Mouse (Mus musculus) olfactory bulb, adult 2 months (tissue): Measurements from ENCODE around the gene Ep300.
"Not testable (repeated sequence)": the region's sequence is repeated elsewhere in the genome, so short reads cannot be mapped to it uniquely, and the experiment has no call there.

Experiments
- CTCF ChIP-seq: fragments of 200-500 bp; IDR thresholded peaks from 2 replicates; pipeline ENCODE4 v1.5.1; 2012; ENCODE audit warnings: low read depth, mild to moderate bottlenecking, low read length, moderate library complexity; ENCODE audit not compliant: insufficient read depth
- POLR2A ChIP-seq: fragments of 200-500 bp; IDR thresholded peaks from 2 replicates; pipeline ENCODE4 v1.6.1; 2012; ENCODE audit warnings: mild to moderate bottlenecking, low read depth, low read length, moderate library complexity; ENCODE audit not compliant: insufficient read depth

DNA sequence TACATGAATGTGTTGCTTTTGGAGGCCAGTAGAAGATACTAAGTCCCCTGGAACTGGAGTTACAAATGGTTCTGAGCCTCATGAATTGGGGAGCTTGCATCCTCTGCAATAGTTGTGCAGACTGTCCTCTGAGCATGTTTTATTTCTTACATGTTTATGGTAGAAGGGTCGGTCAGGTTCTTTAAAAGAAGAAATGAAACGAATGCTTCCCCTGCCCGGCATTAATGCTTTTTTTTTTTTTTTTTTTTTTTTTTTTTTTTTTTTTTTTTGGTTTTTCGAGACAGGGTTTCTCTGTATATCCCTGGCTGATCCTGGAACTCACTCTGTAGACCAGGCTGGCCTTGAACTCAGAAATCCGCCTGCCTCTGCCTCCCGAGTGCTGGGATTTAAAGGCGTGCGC, 13.6 kb downstream of the Ep300 start:
- TF ChIP-seq CTCF, POLR2A: not testable (repeated sequence)
